Mouse (Mus musculus) G1E (cell line): ENCODE results near the gene Zkscan7.

Experiments
- CTCF ChIP-seq: IDR thresholded peaks from 2 replicates; pipeline ENCODE4 v1.5.1; 2012; ENCODE audit warnings: low read depth, low read length, inconsistent platforms, mixed read lengths
- GATA2 ChIP-seq: IDR thresholded peaks from 2 replicates; pipeline ENCODE4 v1.6.1; 2012; ENCODE audit warnings: low read depth, low read length, inconsistent platforms, borderline replicate concordance
- POLR2AphosphoS5 ChIP-seq: IDR thresholded peaks from 2 replicates; pipeline ENCODE4 v1.6.1; 2012; ENCODE audit warnings: low read depth, low read length, inconsistent platforms; ENCODE audit not compliant: insufficient replicate concordance
- TAL1 ChIP-seq: conservative IDR thresholded peaks from 2 replicates; pipeline ENCODE4 v1.6.1; 2012; ENCODE audit warnings: low read depth, low read length, inconsistent platforms, mixed read lengths

DNA sequence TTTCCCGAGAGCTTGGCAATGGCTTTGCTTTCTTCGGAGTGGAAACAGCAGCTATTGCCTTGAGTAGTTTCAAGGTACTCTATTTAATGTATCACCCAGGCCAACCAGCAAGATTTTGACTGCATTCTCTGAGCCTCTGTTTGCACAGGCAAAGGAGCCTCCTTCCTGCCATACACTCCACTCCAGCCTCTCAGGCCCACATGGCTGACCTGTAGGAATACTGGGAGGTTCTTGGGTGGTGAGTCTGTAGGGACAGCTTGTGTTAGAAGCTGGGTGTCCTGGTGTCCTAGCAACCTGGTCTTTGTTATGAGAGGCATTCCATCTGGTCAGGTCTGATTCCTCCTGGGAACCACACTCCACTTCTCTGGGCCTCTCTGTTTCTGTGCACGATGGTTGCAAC, 41.7 kb upstream of the Zkscan7 start, which contains the start of gene Gm35549:
- TF ChIP-seq CTCF (no peak), POLR2AphosphoS5 (no peak), GATA2 (no peak), TAL1 (no peak)
